Mouse (Mus musculus) CD8-positive naive resting alpha-beta T cell, adult 2 months (primary cell): ENCODE measurements around the gene Spa17.
A peak's percentile ranks its signal among the peaks of the same experiment; 100 is the strongest.

Source experiments
- DNase-seq, 2 experiments: peaks; one replicate each; pipeline ENCODE4 v3.0.0; 2022; ENCODE audit warnings: low read depth in 2 of 2, low spot score in 2 of 2

The Spa17 gene

DNA sequence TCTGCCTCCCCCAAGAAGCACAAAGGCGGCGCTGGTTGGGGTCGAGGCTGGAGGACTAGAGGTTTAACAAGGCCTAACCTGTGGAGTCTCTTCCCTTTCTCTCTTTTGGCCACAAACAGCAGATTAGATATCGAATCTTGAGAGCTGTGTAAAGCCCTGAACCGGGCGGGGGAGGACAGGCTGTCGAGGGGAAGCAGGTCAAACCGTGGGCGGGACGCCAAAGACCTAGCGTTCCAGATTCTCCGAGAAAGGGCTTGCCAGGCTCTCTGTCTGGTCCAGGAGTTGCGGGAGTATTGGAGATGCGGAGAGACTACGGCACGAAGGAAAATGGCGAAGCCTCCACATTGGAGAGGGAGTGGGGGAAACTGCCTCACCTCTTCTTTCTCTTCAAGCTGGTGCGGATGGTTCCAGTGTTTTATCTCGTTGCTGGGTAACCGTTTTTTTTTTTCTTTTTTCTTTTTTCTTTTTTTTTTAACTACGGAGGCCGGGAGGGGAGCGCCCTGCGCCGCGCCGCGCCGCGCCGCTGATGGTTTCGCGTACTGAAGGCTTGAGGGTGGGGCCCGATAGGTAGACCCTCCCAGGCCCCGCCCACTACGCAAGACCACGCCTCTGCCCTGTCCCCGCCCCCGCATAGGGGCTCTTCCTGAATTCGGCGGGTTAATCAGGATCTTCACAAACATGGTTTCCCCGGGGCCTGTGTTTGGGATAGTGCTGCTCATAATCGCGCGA lies at the start of gene Spa17:
TSS of gene Spa17 (minus strand) at position 541 of the 729 bp plus-strand sequence.
- DNase-seq, result peak; percentile 70 to 75

DNA sequence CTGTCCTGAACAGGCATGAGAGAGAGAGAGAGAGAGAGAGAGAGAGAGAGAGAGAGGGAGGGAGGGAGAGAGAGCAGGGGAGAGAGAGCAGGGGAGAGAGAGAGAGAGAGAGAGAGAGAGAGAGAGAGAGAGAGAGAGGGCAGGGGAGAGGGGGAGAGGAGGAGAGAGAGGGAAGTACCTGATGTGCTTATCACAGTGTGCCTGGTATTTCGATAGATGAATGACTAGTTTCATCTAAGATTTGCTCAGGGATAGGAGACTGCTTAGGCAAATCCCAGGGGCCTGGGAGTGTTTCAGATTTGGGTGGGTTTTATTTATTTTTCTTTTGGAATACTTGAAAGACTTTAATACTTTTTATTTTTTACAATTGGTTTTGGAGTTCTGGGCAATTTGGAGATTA lies 49.7 kb upstream of the Spa17 start:
- DNase-seq, result no peak

DNA sequence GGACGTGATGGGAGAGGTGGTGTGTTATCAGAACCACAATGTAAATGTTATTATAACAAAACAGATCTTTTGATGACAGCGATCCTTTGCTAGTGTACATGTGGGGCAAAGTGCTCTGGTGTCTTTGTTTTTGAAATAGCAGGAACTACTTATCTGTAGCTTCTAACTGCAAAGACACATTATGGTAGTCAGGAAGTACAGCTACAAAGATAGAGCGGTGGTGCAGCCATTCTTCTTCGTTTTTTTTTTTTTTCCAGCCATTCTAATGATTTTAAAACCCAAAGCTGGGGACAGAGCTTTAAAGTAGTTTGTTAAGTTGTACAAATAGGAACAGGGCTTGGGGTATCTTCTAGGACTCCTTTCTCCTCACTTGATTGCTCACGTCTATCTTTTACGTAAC lies 45.9 kb upstream of the Spa17 start:
- DNase-seq, result no peak

DNA sequence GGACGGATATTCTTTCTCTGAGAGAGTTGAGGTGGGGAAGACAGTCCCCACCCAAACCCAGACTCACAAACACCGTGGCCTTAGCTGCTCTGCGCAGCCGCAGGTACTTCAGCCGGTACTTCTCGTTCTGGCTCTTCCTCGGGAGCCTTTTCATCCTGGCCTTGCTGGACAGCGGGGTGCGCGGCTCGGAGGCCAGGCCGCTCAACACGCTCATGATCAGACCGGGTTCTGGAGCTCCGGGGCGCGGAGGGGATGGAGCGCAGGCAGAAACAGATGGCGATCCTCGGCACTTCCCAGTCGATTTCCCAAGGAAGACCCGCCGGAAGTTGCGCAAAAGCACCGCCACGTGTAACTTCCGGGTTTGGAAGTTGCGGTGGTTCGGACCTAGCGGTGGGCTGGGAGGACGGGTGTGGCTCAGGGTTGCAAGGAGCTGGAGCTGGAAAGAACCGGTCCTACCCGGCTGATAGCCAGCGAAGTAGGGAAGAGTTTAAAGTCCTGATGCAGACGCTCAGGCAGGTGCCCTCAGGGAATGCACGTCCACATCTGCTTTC lies 43.5 kb upstream of the Spa17 start, which contains the start of gene Tbrg1:
TSS of gene Tbrg1 (minus strand) at position 382 of the 551 bp plus-strand sequence.
- peak; percentile 38 to 52 for DNase-seq

DNA sequence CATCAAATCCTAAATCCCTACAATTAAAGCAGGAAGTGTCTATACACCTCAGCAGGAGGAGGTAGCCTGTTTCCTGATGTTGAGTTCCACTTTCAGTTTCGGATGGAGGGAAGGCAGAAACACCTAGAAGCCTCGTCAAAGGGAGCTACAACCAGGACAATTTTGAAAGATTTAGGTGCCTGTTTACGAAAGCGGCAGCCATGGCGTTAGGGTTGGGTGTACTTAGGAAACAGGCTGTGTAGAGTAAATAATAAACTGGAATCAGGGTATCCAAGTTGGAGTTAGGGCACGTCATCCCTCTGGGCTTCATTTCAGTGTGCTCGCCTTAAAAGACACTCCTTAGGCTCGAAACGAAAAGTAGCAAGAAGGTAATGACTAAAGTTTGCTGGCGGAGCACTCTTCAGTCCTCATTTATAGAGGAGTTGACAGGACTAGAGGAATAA lies 42.9 kb upstream of the Spa17 start:
- DNase-seq, result peak in 1 of 2 experiments; percentile 37

DNA sequence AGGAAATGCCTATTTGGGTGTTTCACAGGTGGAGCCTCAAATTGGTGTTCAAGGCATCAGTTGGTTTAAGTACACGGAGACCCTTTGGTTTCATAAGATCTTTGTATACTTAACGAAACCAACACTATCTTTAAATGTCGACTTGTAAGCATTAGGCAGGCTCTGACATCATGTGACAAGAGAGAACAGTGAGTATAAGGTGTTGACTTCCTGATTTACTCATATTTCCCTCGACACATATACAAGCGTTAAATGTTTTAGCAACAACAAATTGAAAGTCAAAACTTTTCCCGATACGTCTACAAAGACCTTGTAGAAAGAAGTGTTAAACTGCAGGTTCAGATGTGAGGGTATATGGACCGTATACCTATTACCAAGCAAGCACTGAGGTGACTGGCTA lies 42.4 kb upstream of the Spa17 start:
- peak in 1 of 2 experiments; percentile 10 for DNase-seq

DNA sequence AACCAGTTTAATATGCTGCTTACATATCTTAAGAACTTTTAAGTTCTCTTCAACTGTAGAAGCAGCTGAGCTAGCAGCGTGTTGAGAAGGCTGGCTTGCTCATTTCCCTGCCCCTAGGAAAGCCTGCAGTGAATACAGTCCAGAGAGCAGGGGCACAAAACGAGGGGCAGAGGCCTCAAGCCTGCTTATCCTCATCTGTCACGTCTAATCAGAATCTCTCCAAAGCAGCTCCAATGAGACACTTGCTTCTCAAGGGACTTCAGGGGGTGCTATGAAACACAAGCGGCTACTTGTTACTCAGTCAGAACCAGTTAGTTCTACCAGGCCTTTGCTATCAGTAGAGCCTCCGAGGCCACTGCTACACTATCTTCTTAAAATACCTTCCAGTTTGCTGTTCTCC lies 40.3 kb upstream of the Spa17 start:
- no peak for DNase-seq

DNA sequence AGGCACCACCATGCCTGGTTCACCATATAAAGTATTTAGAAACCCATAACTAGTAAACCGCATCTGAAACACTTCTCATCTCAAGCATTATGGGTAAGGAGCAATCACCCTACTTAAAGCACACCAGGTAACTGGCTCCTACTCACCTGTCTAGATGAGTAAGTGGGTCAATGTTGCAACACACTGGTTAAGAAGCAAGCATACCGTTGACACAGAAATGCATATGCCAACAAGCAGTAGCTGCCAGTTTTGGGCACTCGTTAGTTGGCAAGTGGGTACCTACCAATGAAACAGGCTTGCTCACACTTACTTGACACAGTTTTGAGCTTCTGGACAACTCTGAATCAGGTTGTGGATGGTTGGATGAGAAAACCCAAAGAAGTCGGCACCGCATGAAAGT lies 37.1 kb upstream of the Spa17 start:
- DNase-seq, result no peak

DNA sequence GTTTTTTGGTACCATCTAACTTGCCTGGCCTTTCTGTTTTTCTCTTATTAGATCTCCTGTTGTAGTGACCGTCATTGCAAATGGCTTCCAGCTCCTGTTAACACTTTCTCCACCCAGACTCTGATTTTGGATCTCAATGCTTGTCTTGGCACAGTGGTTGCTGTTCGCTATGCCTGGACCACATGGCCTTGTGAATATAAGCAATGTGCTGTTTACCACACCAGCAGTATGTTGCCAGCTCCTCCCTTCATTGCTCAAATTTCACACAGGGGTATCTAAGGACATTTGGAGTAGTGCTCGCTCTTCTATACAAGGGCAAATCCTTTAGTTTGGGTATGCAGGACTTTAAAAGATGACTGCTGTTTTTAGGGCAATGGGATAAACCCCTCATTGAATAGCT lies 32.7 kb upstream of the Spa17 start:
- DNase-seq, result no peak

DNA sequence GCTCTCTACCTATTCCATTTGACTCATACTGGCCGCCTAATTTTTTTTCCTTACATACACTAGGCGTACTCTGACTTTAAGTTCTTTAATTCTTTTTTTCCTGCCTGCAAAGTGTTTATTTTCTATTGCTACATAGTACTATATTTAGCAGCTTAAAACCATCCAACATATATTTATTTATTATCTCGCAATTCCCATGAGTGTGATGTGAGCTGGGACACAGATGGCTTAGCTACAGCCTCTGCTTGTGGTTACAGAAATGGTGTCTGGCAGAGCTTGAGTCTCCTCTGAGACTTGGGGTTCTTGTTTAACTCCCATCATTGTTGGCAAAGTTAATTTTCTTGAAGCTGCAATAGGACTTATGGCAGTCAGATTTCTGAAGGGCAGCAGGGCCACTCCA lies 25.2 kb upstream of the Spa17 start:
- no peak for DNase-seq

DNA sequence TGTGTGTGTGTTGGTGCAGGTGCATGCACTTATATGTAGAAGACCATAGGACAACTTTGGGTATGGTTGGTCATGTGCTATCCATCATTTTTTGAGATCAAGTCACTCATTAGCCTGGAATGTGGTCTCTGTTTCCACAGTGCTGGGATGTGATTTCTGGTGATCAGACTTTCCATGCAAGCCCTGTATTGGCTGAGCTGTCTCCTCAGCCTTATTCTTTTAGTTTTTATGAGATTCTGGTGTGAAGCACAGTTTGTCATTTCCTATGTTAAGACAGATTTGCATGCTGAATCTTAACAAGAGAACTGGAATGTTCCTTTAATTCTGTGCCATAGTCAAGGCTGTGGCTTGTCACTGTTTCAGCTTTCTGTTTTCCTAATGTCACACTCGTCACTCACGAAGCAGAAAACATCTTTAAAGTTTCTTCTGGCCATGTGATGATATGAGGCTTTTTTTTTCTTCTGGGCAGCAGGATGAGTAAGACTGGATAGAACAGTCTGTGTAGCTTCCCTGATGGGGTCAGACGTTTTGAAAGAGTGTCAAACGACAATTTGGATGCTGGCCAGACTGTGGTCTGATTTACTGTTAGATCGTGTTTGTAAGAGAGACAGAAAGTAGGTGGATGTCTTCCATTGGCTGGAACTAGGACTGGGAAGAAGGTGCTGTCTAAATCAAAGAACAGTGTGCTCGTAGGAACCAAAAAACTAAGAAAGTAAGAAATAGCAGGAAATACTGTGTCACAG lies 23.4 kb upstream of the Spa17 start:
- no peak for DNase-seq

DNA sequence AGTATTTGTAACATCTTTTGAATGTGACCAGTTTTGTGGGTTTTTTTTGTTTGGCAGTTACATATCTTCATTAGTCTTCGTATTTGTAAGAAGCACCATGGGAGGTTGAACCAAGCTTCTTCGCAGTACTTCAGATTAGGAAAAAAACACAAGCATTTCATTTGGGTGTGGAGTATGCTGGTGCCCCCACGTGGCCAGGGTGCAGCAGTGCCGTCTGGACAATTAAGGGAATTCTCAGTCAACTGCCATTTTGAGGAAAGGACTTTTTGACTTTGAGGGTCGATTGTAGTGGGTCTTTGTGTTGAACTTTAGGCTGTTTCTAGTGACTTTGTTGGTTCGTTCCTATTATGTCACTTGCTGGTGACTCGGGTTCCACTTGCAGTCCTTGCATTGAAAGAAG lies 22.8 kb upstream of the Spa17 start:
- peak in 1 of 2 experiments; percentile 15 for DNase-seq

DNA sequence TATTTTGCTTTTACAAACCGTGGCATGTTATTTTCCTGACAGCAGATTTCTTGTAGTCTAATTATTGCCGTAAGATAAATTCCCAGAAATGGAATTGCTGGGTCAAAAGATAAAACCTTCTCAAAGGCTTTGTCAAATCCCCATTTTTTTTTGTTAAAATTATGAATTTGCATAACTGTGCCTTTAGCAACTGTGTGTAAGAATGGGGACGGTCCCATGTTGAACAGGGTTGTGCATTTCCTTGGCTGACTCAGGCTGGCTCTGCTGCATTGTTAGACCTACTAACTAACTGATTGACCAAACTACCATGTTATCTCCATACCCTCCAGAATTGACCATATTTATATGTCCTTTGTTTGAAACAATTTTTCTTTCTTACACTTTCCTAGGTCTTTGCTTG lies 20.7 kb upstream of the Spa17 start:
- no peak for DNase-seq

DNA sequence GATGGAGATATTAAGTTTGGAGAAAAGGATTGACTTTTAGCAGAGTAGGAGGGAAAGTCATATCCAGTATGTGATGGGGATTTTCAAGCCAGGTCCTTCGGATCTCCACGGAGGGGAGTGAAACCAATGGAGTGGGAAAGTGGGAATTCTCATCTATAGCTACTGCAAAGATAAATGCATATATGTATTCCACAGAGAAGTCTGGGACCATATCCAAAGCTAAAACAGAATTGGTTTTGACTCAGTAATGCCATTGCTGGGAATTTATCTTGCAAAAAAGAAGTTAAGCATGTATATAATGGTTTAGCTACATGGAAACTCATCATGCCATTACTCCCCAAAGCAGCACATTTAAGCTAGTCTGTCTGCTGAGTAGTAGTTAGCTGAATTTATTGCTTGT lies 18.8 kb upstream of the Spa17 start:
- DNase-seq, result no peak

DNA sequence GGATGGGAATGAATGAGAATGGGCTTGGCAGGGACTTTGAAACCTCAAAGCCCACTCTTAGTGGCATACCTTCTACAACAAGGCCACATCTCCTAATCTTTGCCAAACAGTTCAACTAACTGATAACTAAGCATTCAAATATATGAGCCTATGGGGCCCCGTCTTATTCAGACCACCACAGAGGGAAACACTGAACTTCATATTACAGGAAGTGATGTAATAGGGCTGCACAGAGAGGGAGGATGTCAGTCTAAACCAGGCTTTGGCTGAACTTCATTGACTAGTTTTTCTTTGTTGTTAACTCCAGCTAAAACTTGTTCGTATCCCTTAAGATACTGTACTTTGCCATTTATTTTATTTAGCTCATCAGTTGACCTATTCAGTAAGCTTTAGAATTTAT lies 16.4 kb upstream of the Spa17 start:
- no peak for DNase-seq

DNA sequence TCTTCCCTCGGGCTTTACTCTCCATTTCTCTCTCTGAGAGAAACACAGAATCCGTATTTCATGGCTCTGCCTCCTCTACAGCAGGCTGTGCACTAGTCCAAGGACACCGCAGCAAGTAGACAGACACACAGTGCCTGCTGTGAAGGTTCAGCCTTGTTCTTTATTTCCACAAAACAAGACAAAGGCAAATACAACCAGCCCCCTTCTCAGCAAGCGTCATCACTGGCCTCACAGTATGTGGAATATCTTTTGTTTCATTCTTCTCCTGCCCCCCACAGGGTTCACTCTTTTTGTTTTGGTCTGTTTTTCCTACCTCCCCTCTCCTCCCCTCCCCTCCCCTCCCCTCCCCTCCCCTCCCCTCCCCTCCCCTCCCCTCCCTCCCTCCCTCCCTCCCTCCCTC lies 15.1 kb upstream of the Spa17 start:
- no peak for DNase-seq

DNA sequence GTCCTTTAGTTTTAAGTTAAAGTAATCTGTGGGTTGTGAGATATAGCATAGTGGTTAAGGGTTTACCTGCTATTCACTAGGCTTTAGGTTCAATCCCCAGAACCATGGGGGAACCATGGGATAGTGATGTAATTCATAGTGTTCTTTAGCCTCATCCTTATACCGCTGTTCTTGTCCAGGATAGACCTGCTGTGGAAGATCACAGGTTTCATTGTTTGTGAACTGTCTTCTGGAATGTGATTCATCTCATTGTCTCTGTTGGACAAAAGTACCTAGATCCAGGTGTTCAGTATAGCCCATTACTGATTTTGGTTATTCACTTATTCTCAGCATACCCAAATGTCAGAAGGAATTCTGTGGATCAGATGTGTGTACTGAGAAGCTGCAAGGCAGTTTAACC lies 13.7 kb upstream of the Spa17 start:
- DNase-seq, result no peak

DNA sequence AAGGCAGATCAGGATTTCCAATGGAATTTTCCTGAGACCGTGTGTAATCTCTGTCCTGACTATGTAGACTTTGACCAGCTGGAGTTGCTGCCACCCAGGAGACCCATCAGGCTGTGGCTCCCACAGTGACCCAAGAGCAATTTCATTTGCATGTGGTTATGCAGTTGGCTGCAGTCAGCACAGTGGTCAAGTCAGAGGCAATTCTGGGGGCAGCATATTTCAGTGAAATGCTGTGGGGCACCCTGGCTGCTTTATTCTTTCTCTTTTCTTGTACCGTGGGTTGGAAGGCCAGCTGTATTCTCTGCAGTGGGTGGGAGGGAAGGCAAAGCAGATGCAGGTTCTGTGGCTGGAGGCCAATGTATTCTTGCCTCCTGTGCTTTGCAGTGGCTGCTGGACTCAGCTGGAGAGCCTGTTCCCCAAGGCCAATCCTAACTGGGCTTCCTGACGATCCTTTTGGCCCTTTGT lies 12.6 kb upstream of the Spa17 start:
- DNase-seq, result no peak

DNA sequence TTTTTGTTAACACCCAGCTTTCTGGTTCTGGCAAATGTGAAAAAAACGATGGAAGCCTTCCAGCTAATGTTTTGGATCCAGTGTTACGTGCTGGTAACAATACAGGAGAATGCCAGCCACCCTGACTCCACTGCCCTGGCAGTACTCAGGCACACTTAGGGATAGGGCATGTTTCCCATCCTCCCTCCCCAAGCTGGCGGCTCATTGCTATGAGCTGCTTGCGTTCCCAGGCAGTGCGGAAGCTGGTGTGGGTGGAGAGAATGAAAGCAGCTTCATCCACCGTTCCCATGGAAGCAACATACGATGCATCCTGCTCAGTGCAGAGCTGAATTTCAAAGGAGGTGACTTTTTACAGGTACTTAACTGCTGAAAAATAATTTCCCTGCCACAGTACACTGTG lies 12.1 kb upstream of the Spa17 start:
- DNase-seq, result no peak

DNA sequence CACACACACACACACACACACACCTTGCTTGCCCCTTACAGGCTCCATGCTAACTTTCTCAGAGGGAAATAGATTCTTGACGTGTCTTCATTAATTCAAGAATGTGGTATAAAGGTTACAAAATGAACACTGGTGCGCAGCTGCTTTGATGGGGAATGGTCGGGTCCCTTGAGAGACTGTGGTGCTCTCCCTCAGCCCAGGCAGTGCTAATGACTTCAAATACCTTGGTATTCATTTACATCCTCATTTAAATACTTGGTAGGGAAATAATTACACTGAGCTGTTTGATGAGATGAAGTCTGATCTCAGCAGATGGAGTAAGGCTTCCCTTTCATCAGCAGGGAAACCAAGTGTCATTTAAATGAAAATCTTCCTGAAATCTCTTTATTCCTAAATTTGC lies 11.6 kb upstream of the Spa17 start:
- DNase-seq, result no peak

DNA sequence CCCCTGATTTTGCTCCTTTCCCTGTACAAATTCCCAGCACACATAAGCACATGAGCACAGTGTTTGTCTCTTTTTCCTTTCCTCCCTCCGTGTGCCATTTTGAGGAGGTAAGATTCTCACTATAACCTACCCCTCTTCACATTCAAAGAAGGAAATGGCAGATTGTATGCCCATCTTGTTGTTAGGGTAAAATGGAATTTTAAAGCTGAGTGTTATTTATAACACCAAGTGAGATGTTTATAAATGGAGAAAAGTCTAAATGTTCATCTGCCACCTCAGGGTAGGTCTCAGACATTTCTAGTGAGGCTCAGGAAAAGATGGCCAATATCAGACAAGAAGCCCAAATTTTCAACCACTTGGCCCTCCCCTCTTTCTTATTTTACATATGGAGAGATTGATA lies 11.0 kb upstream of the Spa17 start:
- DNase-seq, result no peak

DNA sequence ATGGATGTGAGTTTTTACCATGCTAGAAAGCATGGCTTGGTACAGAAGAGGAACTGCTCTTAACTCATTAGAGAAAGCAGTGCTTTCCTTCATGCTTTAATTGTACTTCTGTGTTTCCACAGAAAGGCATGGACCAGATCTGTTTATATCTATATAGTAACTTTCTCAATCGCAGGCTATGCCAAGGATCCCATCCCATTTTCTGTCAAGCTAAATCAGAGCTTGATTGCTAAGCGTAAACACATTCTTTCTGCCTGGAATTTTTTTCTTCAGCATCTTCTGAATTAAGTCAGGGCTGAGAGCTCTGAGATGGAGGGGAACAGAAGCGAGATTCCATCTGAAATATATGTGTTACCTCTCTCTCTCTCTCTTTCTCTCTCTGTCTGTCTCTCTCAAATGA lies 10.5 kb upstream of the Spa17 start:
- DNase-seq, result no peak
